Mouse (Mus musculus): ENCODE measurements at regions not wholly inside any gene's neighbourhood (a gene's known extent, or its start where the extent isn't known, plus 50 kb on each side); places are given as distances from the start of the nearest gene placed in this dataset.

- H3K27me3 ChIP-seq (replicated peaks; ENCODE audit: control insufficient read depth, insufficient read depth, low read length) = no peaks in the 10 kb centered on the region
- TF ChIP-seq POLR2A (IDR thresholded peaks at IDR 0.05; ENCODE audit: low read depth, low read length) (no peak), CTCF (conservative IDR thresholded peaks at IDR 0.05; ENCODE audit: insufficient read depth, insufficient read length, low read depth, low read length) (no peak)
- WGBS = 62% methylated on average over 10 of the region's 10 CpGs
- H3K4me1 ChIP-seq (ENCODE audit: control insufficient read depth, insufficient read depth, low read length) = no peaks in the 10 kb centered on the region
- H3K4me3 ChIP-seq (ENCODE audit: insufficient read depth, low read depth, low read length) = no peak overlapping the region
- no peaks in the 10 kb centered on the region for H3K36me3 ChIP-seq (ENCODE audit: control insufficient read depth, insufficient read depth, low read length)
- no peak for DNase-seq
- no peak overlapping the region for H3K27ac ChIP-seq (ENCODE audit: insufficient read depth, low read depth, low read length)
Observed at GRCm38 (mm10) chr17:87521622-87522151, 75.0 kb upstream of the Calm2 start.

- no peaks in the 10 kb centered on the region for H3K27me3 ChIP-seq (replicated peaks; ENCODE audit: control insufficient read depth, insufficient read depth, low read length)
- 54% methylated on average over 8 of the region's 8 CpGs for WGBS
- DNase-seq = no peak
- no peak overlapping the region for H3K27ac ChIP-seq (ENCODE audit: insufficient read depth, low read depth, low read length)
- no peaks in the 10 kb centered on the region for H3K36me3 ChIP-seq (ENCODE audit: control insufficient read depth, insufficient read depth, low read length)
- H3K4me1 ChIP-seq (ENCODE audit: control insufficient read depth, insufficient read depth, low read length) = no peaks in the 10 kb centered on the region
- TF ChIP-seq CTCF (conservative IDR thresholded peaks at IDR 0.05; ENCODE audit: insufficient read depth, insufficient read length, low read depth, low read length) = no peak
- TF ChIP-seq POLR2A (IDR thresholded peaks at IDR 0.05; ENCODE audit: low read depth, low read length) = no peak
- H3K4me3 ChIP-seq (ENCODE audit: insufficient read depth, low read depth, low read length) = no peak overlapping the region
Observed at GRCm38 (mm10) chr17:87522500-87523091, 75.9 kb upstream of the Calm2 start.

GRCm38 (mm10) chr17:87523643-87524042, 76.9 kb upstream of the Calm2 start:
- 56% methylated on average over 8 of the region's 10 CpGs for WGBS
- TF ChIP-seq CTCF (conservative IDR thresholded peaks at IDR 0.05; ENCODE audit: insufficient read depth, insufficient read length, low read depth, low read length) (no peak), POLR2A (IDR thresholded peaks at IDR 0.05; ENCODE audit: low read depth, low read length) (no peak)
- Histone ChIP-seq H3K4me3 (ENCODE audit: insufficient read depth, low read depth, low read length) (no peak overlapping the region), H3K4me1 (ENCODE audit: control insufficient read depth, insufficient read depth, low read length) (no peaks in the 10 kb centered on the region), H3K27me3 (replicated peaks; ENCODE audit: control insufficient read depth, insufficient read depth, low read length) (no peaks in the 10 kb centered on the region), H3K36me3 (ENCODE audit: control insufficient read depth, insufficient read depth, low read length) (no peaks in the 10 kb centered on the region), H3K27ac (ENCODE audit: insufficient read depth, low read depth, low read length) (no peak overlapping the region)
- peak; percentile 27 for DNase-seq

- H3K36me3 ChIP-seq (ENCODE audit: control insufficient read depth, insufficient read depth, low read length) = no peaks in the 10 kb centered on the region
- WGBS = 96% methylated on average over 7 of the region's 7 CpGs
- no peaks in the 10 kb centered on the region for H3K27me3 ChIP-seq (replicated peaks; ENCODE audit: control insufficient read depth, insufficient read depth, low read length)
- no peak for DNase-seq
- no peak overlapping the region for H3K4me3 ChIP-seq (ENCODE audit: insufficient read depth, low read depth, low read length)
- no peak overlapping the region for H3K27ac ChIP-seq (ENCODE audit: insufficient read depth, low read depth, low read length)
- H3K4me1 ChIP-seq (ENCODE audit: control insufficient read depth, insufficient read depth, low read length) = peaks cover 4% of the 10 kb centered on the region; the same call in 1 of the 2 replicates
- TF ChIP-seq CTCF (conservative IDR thresholded peaks at IDR 0.05; ENCODE audit: insufficient read depth, insufficient read length, low read depth, low read length) (no peak), POLR2A (IDR thresholded peaks at IDR 0.05; ENCODE audit: low read depth, low read length) (no peak)
Observed at GRCm38 (mm10) chr17:87527174-87527573, 80.4 kb upstream of the Calm2 start.

- TF ChIP-seq CTCF (conservative IDR thresholded peaks at IDR 0.05; ENCODE audit: insufficient read depth, insufficient read length, low read depth, low read length) (peak; percentile 64), POLR2A (IDR thresholded peaks at IDR 0.05; ENCODE audit: low read depth, low read length) (no peak)
- no peaks in the 10 kb centered on the region for H3K27me3 ChIP-seq (replicated peaks; ENCODE audit: control insufficient read depth, insufficient read depth, low read length)
- H3K27ac ChIP-seq (ENCODE audit: insufficient read depth, low read depth, low read length) = no peak overlapping the region; the same call in 1 of the 2 replicates
- peak overlapping the region; percentile 30; the same call in 1 of the 2 replicates for H3K4me3 ChIP-seq (ENCODE audit: insufficient read depth, low read depth, low read length)
- whole genome bisulfite sequencing = 20% methylated on average over 29 of the region's 29 CpGs
- DNase-seq = peak; percentile 80
- H3K36me3 ChIP-seq (ENCODE audit: control insufficient read depth, insufficient read depth, low read length) = no peaks in the 10 kb centered on the region
- H3K4me1 ChIP-seq (ENCODE audit: control insufficient read depth, insufficient read depth, low read length) = peaks cover 4% of the 10 kb centered on the region; the same call in 1 of the 2 replicates
Observed at GRCm38 (mm10) chr17:87530162-87530817, 83.6 kb upstream of the Calm2 start.

- no peak for TF ChIP-seq POLR2A (IDR thresholded peaks at IDR 0.05; ENCODE audit: low read depth, low read length)
- no peak for TF ChIP-seq CTCF (conservative IDR thresholded peaks at IDR 0.05; ENCODE audit: insufficient read depth, insufficient read length, low read depth, low read length)
- Histone ChIP-seq H3K36me3 (ENCODE audit: control insufficient read depth, insufficient read depth, low read length) (no peaks in the 10 kb centered on the region), H3K27me3 (replicated peaks; ENCODE audit: control insufficient read depth, insufficient read depth, low read length) (no peaks in the 10 kb centered on the region), H3K27ac (ENCODE audit: insufficient read depth, low read depth, low read length) (peak overlapping the region; percentile 69), H3K4me3 (ENCODE audit: insufficient read depth, low read depth, low read length) (peak overlapping the region; percentile 30), H3K4me1 (ENCODE audit: control insufficient read depth, insufficient read depth, low read length) (peaks cover 4% of the 10 kb centered on the region; the same call in 1 of the 2 replicates)
- WGBS = 11% methylated on average over 17 of the region's 17 CpGs
- DNase-seq = peak; percentile 12
Observed at GRCm38 (mm10) chr17:87530818-87531410, 84.2 kb upstream of the Calm2 start.
